Mouse (Mus musculus): ENCODE data around the gene Slc24a3. TPM values are rescaled to one million over a fixed set of nuclear protein-coding genes. Genes with fewer than 3 reads are reported as not detected.

Slc24a3 gene
- total RNA-seq, 2 experiments from 2014 or later: 1.3 to 2.0 TPM

- TF ChIP-seq CTCF (IDR thresholded peaks at IDR 0.05): no peak
- Histone ChIP-seq H3K4me3 (no peak overlapping the region), H3K27ac (no peak overlapping the region)
- intact Hi-C loops (cut with DNase I): no loop called here
- no peak for DNase-seq
Measured at GRCm38 (mm10) chr2:145219246-145219645, 51.7 kb downstream of the Slc24a3 start.

- Histone ChIP-seq H3K27ac (no peak overlapping the region), H3K4me3 (no peak overlapping the region)
- intact Hi-C loops (cut with DNase I): no loop called here
- DNase-seq: no peak
- no peak for TF ChIP-seq CTCF (IDR thresholded peaks at IDR 0.05)
Measured at GRCm38 (mm10) chr2:145223646-145224045, 56.1 kb downstream of the Slc24a3 start.

- Histone ChIP-seq H3K4me3 (no peak overlapping the region), H3K27ac (no peak overlapping the region)
- TF ChIP-seq CTCF (IDR thresholded peaks at IDR 0.05): no peak
- intact Hi-C loops (cut with DNase I): no loop called here
- DNase-seq: no peak
Measured at GRCm38 (mm10) chr2:145225640-145226039, 58.1 kb downstream of the Slc24a3 start.

- no peak overlapping the region for H3K27ac ChIP-seq
- no peak overlapping the region for H3K4me3 ChIP-seq
- DNase-seq: no peak
- intact Hi-C loops (cut with DNase I): no loop called here
- TF ChIP-seq CTCF (IDR thresholded peaks at IDR 0.05): no peak
Measured at GRCm38 (mm10) chr2:145226100-145226499, 58.5 kb downstream of the Slc24a3 start.

- no peak for TF ChIP-seq CTCF (IDR thresholded peaks at IDR 0.05)
- Histone ChIP-seq H3K27ac (no peak overlapping the region), H3K4me3 (no peak overlapping the region)
- intact Hi-C loops (cut with DNase I): no loop called here
- peak; percentile 26 for DNase-seq
Measured at GRCm38 (mm10) chr2:145227351-145227750, 59.8 kb downstream of the Slc24a3 start.

GRCm38 (mm10) chr2:145232764-145233484 is 65.4 kb downstream of the Slc24a3 start:
- no peak for DNase-seq
- peak overlapping the region; percentile 58; the same call in 1 of the 2 replicates for H3K27ac ChIP-seq
- intact Hi-C loops (cut with DNase I): no loop called here
- no peak overlapping the region for H3K4me3 ChIP-seq
- no peak for TF ChIP-seq CTCF (IDR thresholded peaks at IDR 0.05)

- peak overlapping the region; percentile 58 for H3K27ac ChIP-seq
- peak overlapping the region; percentile 18; the same call in 1 of the 2 replicates for H3K4me3 ChIP-seq
- intact Hi-C loops (cut with DNase I): no loop called here
- DNase-seq: peak; percentile 71
- no peak for TF ChIP-seq CTCF (IDR thresholded peaks at IDR 0.05)
Measured at GRCm38 (mm10) chr2:145233547-145234398, 66.2 kb downstream of the Slc24a3 start.

- H3K27ac ChIP-seq: no peak overlapping the region
- no peak overlapping the region for H3K4me3 ChIP-seq
- no peak for DNase-seq
- TF ChIP-seq CTCF (IDR thresholded peaks at IDR 0.05): no peak
- intact Hi-C loops (cut with DNase I): no loop called here
Measured at GRCm38 (mm10) chr2:145246384-145246783, 78.8 kb downstream of the Slc24a3 start.

- no peak for TF ChIP-seq CTCF (IDR thresholded peaks at IDR 0.05)
- DNase-seq: no peak
- no peak overlapping the region for H3K27ac ChIP-seq
- H3K4me3 ChIP-seq: no peak overlapping the region
- intact Hi-C loops (cut with DNase I): no loop called here
Measured at GRCm38 (mm10) chr2:145248185-145248584, 80.6 kb downstream of the Slc24a3 start.

GRCm38 (mm10) chr2:145257332-145257731 is 89.8 kb downstream of the Slc24a3 start:
- no peak for TF ChIP-seq CTCF (IDR thresholded peaks at IDR 0.05)
- intact Hi-C loops (cut with DNase I): no loop called here
- Histone ChIP-seq H3K27ac (no peak overlapping the region), H3K4me3 (no peak overlapping the region)
- DNase-seq: peak; percentile 69

- Histone ChIP-seq H3K4me3 (no peak overlapping the region), H3K27ac (no peak overlapping the region)
- no peak for TF ChIP-seq CTCF (IDR thresholded peaks at IDR 0.05)
- intact Hi-C loops (cut with DNase I): no loop called here
- no peak for DNase-seq
Measured at GRCm38 (mm10) chr2:145257855-145258254, 90.3 kb downstream of the Slc24a3 start.

- H3K4me3 ChIP-seq: no peak overlapping the region
- intact Hi-C loops (cut with DNase I): no loop called here
- no peak for DNase-seq
- no peak for TF ChIP-seq CTCF (IDR thresholded peaks at IDR 0.05)
- no peak overlapping the region for H3K27ac ChIP-seq
Measured at GRCm38 (mm10) chr2:145260574-145260973, 93.0 kb downstream of the Slc24a3 start.

- no peak overlapping the region for H3K27ac ChIP-seq
- no peak overlapping the region for H3K4me3 ChIP-seq
- intact Hi-C loops (cut with DNase I): no loop called here
- no peak for DNase-seq
- TF ChIP-seq CTCF (IDR thresholded peaks at IDR 0.05): no peak
Measured at GRCm38 (mm10) chr2:145262153-145262552, 94.6 kb downstream of the Slc24a3 start.
